Mouse (Mus musculus) forelimb bud, embryonic 11.5 days (tissue): ENCODE measurements around the gene Rhbdd2.

ENCODE experiments used
- DNase-seq: peaks from one replicate; pipeline ENCODE4 v3.0.0-alpha.2; 2012; ENCODE audit warnings: low read depth, low spot score

Gene Rhbdd2

DNA sequence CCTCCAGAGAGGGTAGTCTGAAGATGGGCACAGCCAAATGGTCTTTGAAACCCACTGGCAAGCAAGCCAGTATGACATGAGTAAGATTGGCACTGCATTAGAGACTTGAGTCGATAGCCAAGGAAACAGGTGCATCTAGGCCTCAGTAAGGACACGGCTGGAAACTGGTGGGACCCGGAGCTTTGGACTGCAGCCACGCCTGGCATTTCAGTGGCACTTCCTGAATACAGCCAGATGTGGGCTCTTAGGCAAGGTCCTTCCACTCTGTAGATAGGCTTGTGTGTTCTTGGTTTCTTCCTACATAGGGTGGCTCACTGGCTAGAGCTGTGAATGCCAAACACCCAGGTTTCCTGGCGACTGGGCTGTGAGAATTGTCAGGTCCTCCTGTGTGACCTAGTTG is 12.9 kb downstream of the Rhbdd2 start:
- no peak for DNase-seq

DNA sequence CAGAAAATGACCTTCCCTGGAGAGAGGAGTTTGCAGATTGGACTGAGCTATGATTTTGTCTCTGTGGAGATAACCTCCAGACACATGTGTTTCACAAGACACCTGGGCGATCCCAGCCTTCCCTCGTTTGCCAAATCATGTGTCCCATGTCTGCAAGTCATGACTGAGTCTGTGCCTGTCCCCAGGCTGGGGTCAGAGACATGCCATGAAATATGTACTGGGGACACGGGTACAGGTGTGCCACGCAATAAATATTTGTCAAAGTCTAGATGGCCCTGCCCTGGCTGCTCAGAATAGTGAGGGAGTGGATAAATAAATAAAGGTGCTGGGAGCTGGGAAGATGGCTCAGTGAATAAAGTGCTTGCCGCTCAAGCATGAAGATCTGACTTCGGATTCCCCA is 13.6 kb downstream of the Rhbdd2 start:
- no peak for DNase-seq

DNA sequence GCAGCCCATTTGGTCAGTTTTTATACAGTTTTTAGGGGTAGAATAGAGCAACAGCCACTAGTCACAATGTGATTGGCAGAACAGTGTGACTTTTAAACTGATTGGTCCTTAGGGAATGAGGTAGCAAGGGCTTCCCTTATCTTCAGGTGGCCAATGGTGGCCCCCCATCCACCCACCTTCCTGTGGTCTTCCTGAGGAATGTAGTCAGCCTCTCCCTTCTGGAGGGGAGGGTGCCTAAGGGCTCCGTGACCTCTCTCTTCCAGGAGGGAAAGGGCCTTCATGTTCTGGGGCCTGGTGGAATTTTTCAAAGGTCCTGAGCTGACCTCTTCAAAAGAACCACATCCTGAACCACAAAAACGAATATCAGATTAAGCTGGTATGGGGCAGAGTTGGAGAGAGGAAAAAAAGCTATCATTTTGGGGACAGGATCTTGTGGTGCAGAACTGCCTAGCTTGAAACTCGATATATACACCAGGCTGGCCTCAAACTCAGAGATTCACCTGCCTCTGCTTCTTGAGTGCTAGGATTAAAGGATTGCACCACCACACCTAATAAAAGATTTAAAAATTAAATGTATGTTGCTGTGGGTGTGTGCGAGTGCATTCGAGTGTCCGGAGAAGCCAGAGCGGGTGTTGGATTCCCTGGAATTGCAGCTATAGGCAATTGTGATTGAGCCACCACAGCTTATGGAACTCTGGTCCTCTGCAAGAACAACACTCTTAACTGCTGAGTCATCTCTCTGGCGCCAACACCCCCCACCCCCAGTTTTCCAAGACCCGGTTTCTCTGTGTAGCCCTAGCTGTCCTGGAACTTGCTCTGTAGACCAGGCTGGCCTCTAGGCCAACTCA is 16.3 kb downstream of the Rhbdd2 start:
- no peak for DNase-seq

DNA sequence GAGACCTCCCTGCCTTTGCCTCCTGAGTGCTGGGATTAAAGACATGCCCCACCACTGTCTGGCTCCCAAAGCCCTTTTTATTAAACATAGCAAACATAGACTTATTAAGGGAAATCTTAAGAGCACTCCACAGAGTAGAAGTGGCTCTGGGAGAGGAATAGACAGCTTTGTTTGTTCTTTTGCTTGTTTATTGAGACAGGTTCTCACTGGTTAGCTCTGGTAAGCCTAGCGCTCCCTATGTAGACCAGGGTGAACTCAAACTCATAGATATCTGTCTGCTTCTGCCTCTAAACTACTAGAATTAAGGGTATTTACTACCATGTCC is 16.9 kb downstream of the Rhbdd2 start:
- DNase-seq, result no peak

DNA sequence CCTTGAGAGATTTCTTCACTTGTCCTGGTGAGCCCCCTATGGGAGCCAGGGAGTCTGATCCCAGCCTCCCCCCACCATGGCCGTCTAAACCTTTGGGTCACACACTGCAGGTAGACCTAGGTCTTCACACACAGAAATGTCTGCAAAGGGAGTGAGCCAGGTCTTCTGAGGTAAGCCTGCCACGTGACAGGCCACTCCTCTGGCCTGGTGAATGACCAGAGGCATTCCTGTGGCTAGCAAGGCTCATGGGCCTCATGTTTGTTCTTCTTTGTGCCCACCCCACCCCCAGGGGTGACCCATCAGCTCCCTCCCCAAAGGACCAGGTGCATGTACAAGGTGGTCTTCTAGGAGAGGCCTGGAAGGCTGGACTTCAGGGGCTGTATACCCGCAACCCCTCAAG is 19.1 kb downstream of the Rhbdd2 start:
- DNase-seq, result no peak

DNA sequence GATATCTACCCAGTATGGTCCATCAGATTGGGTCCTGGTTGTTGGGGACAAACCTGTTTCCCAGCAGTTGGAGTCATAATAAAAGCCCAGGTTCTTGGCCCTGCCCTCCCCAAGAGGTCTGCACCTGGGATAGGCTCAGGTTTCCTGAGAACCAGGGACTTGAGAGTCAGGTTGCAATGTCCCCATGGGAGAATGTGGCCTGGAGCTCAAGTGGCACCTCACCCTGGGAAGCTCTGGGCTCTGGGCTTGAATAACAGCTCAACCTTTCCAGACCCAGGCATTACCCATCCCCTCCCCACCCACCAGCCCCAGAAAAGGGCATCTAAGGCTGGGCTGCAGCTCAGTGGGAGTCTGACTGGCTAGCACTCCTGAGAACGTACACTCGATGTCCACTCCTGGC is 20.8 kb downstream of the Rhbdd2 start:
- DNase-seq, result no peak

DNA sequence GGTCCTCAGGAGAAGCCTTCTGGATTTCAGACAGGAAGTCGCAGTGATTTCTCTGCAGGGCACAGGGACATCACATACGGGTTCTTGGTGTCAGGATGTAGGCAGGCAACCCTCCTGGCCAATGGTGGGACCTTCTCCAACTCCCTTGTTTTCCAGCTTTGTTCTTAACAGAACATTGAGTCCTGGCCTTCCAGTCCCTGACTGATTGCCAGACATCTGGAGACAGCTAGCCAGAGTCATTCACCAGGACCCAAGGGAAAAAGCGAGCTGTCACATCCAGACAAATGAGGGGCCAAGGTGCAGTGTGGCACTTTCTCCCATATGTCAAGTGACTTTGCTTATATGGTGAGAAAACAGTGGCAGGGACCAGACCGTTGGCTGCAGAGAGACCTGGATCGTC is 23.6 kb downstream of the Rhbdd2 start:
- DNase-seq, result no peak

DNA sequence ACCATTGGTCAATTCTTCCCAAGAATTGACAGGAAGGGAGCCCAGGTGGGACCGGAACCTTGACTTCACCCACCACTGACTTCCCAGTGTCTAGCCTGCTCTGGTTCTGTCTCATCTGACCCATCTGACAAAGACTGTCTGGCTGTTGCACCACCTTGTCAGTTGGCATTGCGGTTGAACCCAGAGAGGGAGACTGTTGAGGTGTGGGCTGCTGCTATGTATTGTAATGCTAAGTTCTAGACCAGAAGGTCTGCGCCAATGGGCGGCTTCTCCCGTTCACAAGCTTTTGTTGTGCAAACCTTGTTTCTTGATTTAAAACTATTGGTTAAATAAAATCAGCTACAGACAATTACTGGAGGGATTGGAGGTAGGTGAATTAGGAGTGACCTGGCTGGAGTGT is 24.7 kb downstream of the Rhbdd2 start:
- no peak for DNase-seq

DNA sequence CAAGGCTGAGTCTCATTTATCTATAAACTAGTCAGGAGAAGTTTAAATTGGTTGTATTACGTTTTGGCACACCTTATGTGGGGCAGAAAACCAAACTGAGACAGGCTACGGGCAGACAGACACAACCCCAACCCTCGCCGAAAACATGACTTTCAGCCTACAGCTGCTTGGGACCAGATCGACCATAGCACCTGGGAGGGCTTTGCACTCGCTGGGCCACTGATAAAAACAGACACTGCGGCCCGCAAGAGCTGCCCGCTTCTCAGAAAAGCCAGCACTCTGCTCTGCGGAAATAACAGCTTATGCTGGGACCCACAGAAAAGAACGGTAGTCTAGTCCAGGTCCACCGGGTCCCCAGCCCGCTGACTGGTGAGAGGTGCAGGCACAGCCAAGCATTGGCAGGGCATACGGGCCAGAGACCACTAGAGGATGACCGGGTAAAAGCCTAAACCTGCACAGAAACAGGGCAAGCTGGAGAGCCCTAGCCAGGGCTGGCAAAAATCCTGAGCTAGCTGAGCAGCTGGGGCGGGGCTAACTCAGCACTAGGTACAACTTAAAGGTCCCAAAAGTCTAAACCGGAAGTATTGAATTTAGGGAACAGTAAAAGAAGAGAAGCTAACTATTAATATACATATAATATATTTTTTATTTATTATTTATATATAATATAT is 25.4 kb downstream of the Rhbdd2 start:
- DNase-seq, result no peak

DNA sequence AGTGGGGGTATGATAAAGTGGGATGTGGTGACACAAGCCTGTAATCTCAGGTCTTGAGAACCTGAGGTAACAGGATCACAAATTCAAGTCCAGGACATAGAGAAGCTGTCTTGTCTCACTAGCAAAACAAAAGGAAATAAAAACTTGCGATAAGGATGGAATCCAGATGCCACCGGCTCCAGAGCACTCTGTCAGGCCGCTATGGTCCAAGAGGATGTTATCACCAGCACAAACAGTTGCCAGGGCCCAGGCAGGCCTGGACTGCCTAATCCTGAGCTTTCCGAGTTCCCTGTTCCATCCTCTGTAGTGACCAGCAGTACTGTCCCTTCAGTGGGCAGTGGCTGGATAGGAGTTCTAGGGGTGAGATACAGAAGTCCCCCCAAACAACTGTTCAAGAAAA is 27.5 kb downstream of the Rhbdd2 start:
- DNase-seq, result no peak

DNA sequence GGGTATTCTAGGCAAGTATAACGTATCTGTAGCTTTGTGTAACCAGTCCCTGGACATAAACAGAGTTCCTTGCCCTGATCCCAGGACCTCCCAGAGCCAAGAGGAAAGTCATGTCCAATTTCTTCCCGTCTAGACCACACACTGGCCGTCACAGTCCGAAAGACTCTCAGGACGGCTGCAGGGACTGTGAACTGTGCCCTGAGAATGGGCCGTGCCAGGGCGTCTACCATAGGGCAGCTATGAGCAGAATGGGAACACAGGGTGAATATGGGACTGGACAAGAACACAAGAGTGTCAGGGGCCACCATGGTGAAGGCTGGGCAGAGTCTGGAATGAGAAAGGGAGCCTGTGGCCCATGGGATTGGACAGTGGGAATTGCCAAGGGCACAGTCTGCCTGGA is 28.1 kb downstream of the Rhbdd2 start:
- DNase-seq, result no peak

DNA sequence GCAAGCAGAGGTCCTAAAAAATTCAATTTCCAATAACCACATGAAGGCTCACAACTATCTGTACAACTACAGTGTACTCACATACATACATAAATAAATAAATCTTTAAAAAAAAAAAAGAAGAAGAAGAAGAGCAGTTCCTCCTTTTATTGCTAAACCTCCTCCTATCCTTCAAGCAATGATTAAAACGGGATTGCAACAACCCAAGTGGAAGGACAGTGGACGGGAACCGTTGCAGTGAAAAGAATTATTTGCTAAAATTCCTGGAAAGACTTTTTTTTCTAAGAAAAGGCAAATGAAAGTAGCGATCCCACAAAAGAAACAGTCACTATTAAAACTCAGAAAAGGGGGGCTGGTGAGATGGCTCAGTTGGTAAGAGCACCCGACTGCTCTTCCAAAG is 34.5 kb downstream of the Rhbdd2 start:
- no peak for DNase-seq

DNA sequence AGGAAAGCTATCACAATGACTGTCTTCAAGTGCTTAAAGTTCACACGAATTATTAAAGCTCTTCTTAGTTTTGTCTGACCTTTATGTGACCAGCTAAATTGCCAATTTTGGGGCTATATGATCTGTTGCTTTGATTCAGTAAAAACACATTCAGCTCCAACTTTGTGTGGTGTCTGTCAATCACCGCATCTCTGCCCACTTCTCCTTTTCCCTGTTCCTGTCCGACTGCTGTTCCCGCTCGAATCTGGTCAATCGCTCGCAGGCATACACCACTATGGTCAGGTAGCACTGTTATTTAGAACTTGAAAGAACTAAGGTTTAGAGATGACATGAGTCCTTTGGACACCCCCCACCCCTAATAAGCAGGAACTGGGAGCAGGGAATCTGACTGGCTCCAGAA is 35.7 kb downstream of the Rhbdd2 start:
- no peak for DNase-seq

DNA sequence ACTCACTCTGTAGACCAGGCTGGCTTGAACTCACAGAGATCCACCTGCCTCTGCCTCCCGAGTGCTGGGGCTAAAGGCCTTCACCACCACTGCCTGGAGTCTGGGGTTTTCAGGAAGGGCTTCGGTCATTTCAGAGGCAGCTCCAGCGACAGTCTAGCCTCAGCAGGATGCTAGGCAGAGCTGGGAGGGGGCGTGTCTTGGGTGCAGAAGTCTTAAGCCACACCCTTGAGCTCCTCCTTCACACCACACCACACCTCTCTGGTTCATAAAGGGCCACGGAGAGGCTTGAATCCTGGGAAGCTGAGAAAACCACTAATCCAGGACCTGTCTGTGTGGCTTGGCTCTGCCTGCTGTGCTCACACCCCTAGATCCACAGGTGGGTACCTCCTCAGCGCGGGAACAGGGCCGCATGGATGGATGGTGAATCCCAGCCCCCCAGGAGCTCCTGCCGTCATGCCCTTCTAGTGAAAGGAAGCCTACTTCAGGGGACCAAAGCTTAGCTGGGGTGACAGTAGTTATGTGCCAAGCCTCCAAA is 37.4 kb downstream of the Rhbdd2 start, which contains the start of gene Por:
Gene Por, plus strand, starts transcription at position 293 of the 535 bp plus-strand sequence.
- DNase-seq, result no peak

DNA sequence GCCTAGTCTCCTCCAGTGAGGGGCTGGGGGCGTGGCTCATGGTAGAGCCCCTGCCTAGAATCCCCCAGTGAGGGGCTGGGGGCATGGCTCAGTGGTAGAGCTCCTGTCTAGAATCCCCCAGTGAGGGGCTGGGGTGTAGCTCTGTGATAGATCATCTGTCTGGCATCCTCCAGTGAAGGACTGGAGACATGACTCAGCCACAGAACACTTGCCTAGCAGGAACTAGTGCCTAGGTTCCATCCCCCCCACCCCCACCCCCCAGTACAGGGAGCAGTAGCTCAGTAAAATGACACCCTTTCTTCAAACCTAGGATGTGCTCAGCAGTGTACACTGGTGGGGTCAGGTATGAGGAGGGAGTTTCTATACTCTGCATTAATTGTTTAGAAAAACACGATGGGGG is 38.5 kb downstream of the Rhbdd2 start:
- DNase-seq, result no peak

DNA sequence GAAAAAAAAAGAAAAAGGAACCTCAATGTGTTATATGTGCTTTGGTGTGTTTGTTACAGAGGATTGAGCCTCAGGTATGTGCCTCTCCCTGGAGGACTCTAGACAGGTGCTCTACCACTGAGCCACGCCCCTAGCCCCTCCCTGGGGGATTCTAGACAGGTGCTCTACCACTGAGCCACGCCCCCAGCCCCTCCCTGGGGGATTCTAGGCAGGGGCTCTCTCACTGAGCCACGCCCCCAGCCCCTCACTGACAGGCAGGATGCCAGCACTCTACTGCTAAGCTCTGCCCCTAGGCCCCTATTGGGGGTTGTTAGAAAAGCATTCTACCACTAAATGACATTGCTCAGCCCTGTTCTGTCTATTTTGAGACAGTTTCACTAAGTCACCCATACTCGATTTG is 40.1 kb downstream of the Rhbdd2 start:
- DNase-seq, result no peak

DNA sequence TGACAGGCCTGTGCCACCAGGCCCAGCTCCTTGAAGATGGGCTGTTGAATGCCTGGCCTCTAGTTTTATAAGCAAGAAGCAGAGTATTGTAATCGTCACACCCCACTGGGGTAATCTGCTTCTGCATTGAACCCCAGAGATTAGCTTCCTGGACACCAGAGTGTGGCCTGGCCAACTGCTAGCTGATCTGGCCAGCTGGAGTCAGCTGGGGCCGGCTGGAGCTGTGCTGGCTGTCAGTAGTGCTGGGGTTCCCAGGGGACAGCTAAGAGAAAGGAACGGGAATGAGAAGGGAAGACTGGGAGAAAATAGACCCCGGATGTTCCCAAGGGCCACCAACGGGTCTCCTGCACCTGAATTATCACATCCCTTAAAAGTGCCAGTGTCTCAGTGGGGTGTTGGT is 40.6 kb downstream of the Rhbdd2 start:
- DNase-seq, result no peak

DNA sequence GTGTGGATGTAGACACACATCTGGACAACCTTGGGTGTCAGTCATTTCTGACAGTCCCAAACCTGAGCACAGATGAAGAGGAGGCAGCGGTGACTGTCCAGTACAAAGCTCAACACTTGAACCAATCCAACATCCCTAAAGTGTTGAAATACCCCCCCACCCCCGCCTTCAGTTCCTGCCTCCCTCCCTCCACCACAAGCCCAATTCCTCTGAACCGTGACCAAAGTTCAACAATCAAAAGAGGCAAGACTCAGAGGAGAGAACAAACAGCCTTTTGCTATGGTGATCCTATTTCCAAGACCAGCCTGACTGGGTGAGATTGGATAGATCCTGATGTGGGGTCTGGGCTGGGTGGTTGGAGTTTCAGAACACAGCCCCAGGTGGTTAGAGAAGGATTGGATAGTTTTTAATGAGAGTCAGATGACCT is 41.9 kb downstream of the Rhbdd2 start:
- peak; percentile 71 for DNase-seq

DNA sequence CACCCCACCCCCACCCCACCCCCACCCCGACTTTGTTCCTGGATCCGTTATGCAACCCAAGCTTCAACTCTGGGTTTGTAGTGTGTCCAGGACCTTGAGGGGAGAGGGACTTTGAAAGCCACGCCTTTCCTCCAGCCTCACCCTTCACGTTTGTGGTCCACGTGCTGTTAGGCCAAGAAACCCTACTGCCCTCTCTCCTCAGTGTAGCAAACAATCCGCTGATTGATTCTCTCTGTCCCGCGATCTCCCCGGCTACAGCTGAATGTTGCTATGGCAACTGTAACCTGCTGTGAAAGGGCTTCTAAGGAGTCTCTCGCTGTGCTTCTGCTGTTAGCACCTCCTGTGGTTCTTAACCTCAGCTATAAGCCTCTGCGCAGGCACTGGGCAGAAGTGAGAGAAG is 42.4 kb downstream of the Rhbdd2 start:
- DNase-seq, result peak; percentile 88

DNA sequence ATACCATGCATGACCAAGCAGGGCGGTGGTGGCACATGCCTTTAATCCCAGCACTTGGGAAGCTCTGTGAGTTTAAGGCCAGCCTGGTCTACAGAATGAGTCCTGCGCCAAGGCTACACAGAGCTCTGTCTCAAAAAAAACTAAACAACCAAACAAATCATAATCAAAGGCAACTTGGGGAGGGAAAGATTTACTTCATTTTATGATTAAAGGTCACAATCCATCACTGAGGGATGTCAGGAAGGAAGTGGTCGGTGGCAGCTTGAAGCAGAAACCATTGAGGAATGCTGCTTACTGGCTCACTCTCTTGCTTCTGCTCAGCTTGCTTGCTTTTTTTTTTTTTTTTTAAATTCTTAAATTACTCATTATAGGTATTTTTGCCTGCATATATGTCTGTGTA is 44.3 kb downstream of the Rhbdd2 start:
- DNase-seq, result no peak

DNA sequence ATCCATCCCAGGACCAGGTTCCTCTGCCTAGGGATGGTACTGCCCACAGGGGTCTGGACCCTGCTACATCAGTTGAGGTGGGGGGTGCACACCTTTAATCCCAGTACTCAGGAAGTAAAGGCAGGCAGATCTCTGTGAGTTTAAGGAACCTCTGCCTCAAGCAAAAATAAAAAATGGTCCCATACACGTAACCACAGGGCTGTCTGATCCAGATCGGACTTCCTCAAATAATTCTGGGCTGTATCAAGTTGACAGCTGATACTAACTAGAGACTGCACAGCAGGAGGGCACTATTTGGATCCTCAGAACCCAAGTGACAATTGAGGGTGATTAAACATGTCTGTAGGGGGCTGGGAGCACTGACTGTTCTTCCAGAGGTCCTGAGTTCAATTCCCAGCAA is 44.8 kb downstream of the Rhbdd2 start:
- DNase-seq, result no peak

DNA sequence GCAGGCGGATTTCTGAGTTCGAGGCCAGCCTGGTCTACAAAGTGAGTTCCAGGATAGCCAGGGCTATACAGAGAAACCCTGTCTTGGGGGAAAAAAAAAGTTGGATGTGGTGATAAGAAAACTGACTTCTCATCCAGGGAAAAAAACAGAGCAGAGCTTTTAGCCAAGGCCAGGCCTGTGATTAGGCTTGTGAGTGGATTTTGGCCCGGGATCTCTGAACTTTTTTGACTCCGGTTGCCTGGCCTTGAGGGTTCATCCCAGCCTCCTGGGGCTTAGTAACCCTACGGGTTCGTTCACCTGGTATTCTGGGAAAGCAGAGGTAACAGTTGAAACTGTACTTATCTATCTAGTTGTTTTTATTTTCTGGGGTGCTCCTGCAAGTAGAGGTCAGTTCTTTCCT is 46.1 kb downstream of the Rhbdd2 start:
- DNase-seq, result no peak

DNA sequence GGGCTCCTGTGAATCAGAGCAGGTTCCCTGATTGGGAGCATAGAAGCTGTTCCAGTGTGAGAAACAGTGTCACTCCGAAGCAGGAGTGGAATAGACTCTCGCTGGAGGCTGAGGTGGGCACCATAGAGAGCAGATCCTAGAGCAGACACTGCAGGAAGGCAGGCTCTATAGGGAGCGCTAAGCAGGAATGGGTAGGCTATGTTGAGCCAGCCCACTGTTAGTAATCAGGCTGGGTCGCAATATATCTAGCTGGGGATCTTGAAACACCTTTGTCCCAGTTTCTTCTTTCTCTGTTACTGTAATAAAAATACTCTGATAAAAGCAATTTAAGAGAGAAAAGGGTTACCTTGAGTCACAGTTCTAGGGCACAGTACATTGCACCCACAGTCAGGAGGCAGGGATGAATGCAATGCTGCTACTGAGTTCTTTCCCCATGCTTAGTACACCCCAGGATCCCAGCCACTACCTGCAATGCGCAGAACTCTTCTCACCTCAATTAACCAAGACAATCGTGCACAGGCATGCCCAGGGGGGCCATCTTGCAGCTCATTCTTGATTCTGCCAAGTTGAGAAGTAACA is 48.6 kb downstream of the Rhbdd2 start:
- DNase-seq, result no peak
